Mouse (Mus musculus) thymus, adult 2 months (tissue): ENCODE results near the gene Spocd1.

Source experiments
- CTCF ChIP-seq: fragments of 200-500 bp; IDR thresholded peaks from 2 replicates; pipeline ENCODE4 v1.5.1; 2012; ENCODE audit warnings: mild to moderate bottlenecking, control low read depth, low read length, moderate library complexity, borderline replicate concordance; ENCODE audit not compliant: control insufficient read depth, poor library complexity, insufficient read depth; ENCODE audit errors: extremely low read depth
- POLR2A ChIP-seq: fragments of 200-500 bp; IDR thresholded peaks from 2 replicates; pipeline ENCODE4 v1.6.1; 2012; ENCODE audit warnings: mild to moderate bottlenecking, low read length, control low read depth, moderate library complexity; ENCODE audit not compliant: control insufficient read depth, poor library complexity, insufficient read depth; ENCODE audit errors: extremely low read depth

GRCm38 (mm10) chr4:129906016-129906415 is 23.0 kb upstream of the Spocd1 start:
- TF ChIP-seq POLR2A (no peak), CTCF (no peak)
